Mouse (Mus musculus): ENCODE data around the gene 4933407L21Rik. TPM values are rescaled to one million over a fixed set of nuclear protein-coding genes. Genes with fewer than 3 reads are reported as not detected.

4933407L21Rik gene
- polyA plus RNA-seq, 1 experiment from 2014 or later, result 0.85 TPM

DNA sequence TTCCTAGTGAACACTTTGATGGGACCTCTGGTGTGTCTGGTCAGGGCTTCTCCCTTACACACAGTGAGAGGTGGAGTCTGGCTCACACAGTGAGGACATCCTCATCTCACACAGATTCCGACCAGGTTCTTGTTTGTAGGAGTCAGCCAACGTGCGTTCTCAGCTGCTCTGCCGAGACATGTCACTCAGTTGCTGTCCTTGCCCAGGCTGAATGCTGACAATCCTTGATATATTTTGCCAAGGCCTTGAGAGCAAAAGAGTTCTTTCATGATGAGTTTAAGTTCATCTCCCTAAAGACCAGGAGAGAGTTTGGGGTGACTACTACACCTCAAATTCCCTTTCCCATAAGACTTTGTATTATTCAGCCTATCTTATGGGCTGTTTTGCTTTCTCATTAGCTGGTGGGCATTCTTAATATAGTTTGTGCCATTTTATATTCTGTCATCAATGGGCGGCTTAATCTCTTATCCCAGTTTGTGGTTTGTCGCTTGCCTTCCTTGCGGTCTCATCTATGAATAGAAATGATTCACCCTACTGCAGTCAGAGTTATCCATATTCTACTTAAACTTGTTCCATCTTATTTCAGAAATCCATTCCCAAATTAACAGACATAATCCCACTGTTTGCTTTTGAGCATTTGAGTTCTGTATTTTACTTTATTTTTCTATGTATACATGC, 15.1 kb upstream of the 4933407L21Rik start:
- Histone ChIP-seq H3K27ac (ENCODE audit: low read depth, low read length) (no peak overlapping the region), H3K9ac (ENCODE audit: low read depth, low read length) (no peak overlapping the region), H3K27me3 (ENCODE audit: control insufficient read depth, insufficient read depth, low read length) (no peaks in the 10 kb centered on the region), H3K4me3 (ENCODE audit: low read length) (no peak overlapping the region), H3K4me1 (ENCODE audit: control insufficient read depth, insufficient read depth, low read length) (no peaks in the 10 kb centered on the region), H3K9me3 (ENCODE audit: control insufficient read depth, low read length) (no peaks in the 10 kb centered on the region), H3K4me2 (replicated peaks; ENCODE audit: low read depth, low read length) (no peak overlapping the region), H3K36me3 (ENCODE audit: control insufficient read depth, insufficient read depth, low read length) (peaks cover 8% of the 10 kb centered on the region)
- no peak for ATAC-seq (ENCODE audit: low FRiP score, low TSS enrichment)
- 89% methylated on average over 7 of the region's 7 CpGs for WGBS

DNA sequence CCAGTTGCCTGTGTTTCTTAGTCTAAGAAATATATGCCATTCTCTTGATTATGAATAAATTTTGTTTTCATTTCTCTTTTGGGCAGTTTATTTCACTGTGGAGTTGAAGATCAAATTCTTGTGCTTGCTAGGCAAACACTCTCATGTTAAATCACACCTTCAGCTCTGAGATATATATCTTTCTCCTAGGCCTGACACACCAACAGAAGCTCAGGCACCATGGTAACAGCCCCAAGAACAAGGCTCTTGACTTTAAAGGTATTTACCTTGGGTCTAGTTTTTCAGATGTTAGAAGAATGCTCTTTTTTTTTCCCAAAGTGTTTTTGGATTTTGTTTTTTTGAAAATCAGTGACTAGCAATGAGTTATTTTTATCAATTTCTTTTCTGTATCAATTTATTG, 12.4 kb upstream of the 4933407L21Rik start:
- Histone ChIP-seq H3K27me3 (ENCODE audit: control insufficient read depth, insufficient read depth, low read length) (no peaks in the 10 kb centered on the region), H3K4me2 (replicated peaks; ENCODE audit: low read depth, low read length) (no peak overlapping the region), H3K36me3 (ENCODE audit: control insufficient read depth, insufficient read depth, low read length) (no peaks in the 10 kb centered on the region; the same call in 1 of the 2 replicates), H3K9ac (ENCODE audit: low read depth, low read length) (no peak overlapping the region), H3K4me3 (ENCODE audit: low read length) (no peak overlapping the region), H3K4me1 (ENCODE audit: control insufficient read depth, insufficient read depth, low read length) (no peaks in the 10 kb centered on the region), H3K27ac (ENCODE audit: low read depth, low read length) (no peak overlapping the region), H3K9me3 (ENCODE audit: control insufficient read depth, low read length) (no peaks in the 10 kb centered on the region)
- no peak for ATAC-seq (ENCODE audit: low FRiP score, low TSS enrichment)

DNA sequence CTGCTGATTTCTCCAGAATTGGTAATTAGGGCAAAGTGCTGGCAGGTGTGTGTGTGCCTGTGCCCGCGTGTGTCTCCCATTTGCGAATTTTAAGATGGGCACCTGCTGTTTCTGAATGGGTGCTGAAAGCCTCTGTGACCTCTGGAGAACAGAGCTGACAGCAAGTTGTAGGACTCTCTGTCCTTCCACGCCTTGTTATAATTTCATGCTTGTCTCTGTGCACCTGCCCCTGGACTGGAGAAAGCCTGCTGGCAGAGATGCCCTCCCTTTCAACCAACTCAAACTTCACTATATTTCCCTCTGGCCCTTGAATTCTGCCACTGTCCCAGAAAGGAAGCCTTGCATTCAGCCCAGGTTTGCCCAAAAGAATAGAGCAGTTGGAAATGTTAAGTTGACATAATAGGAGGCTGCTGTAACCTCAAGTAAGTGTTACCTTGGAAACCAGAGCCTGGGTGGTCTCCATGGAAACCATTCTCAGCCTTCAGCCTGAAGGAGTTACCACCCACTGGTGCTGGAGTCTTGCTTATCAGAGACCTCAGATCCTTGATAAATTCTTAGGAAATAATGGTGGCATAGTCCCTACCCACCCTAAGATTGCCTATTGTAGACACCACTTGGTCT, 11.3 kb upstream of the 4933407L21Rik start:
- WGBS, result 66% methylated on average over 4 of the region's 4 CpGs
- Histone ChIP-seq H3K4me2 (replicated peaks; ENCODE audit: low read depth, low read length) (no peak overlapping the region), H3K9me3 (ENCODE audit: control insufficient read depth, low read length) (no peaks in the 10 kb centered on the region), H3K4me1 (ENCODE audit: control insufficient read depth, insufficient read depth, low read length) (no peaks in the 10 kb centered on the region), H3K27me3 (ENCODE audit: control insufficient read depth, insufficient read depth, low read length) (no peaks in the 10 kb centered on the region), H3K4me3 (ENCODE audit: low read length) (no peak overlapping the region), H3K27ac (ENCODE audit: low read depth, low read length) (no peak overlapping the region), H3K36me3 (ENCODE audit: control insufficient read depth, insufficient read depth, low read length) (no peaks in the 10 kb centered on the region), H3K9ac (ENCODE audit: low read depth, low read length) (no peak overlapping the region)
- no peak for ATAC-seq (ENCODE audit: low FRiP score, low TSS enrichment)

- peak; percentile 44; the same call in 1 of the 2 replicates for ATAC-seq (ENCODE audit: low FRiP score, low TSS enrichment)
- no peaks in the 10 kb centered on the region for H3K36me3 ChIP-seq (ENCODE audit: control insufficient read depth, insufficient read depth, low read length)
- no peaks in the 10 kb centered on the region for H3K9me3 ChIP-seq (ENCODE audit: control insufficient read depth, low read length)
- H3K4me2 ChIP-seq (replicated peaks; ENCODE audit: low read depth, low read length), result no peak overlapping the region
- 41% methylated on average over 7 of the region's 7 CpGs for WGBS
- H3K9ac ChIP-seq (ENCODE audit: low read depth, low read length), result no peak overlapping the region
- H3K27ac ChIP-seq (ENCODE audit: low read depth, low read length), result no peak overlapping the region
- no peaks in the 10 kb centered on the region for H3K27me3 ChIP-seq (ENCODE audit: control insufficient read depth, insufficient read depth, low read length)
- H3K4me3 ChIP-seq (ENCODE audit: low read length), result no peak overlapping the region
- H3K4me1 ChIP-seq (ENCODE audit: control insufficient read depth, insufficient read depth, low read length), result no peaks in the 10 kb centered on the region
These were observed 8.7 kb upstream of the 4933407L21Rik start for GRCm38 (mm10) chr1:85919621-85920020.

DNA sequence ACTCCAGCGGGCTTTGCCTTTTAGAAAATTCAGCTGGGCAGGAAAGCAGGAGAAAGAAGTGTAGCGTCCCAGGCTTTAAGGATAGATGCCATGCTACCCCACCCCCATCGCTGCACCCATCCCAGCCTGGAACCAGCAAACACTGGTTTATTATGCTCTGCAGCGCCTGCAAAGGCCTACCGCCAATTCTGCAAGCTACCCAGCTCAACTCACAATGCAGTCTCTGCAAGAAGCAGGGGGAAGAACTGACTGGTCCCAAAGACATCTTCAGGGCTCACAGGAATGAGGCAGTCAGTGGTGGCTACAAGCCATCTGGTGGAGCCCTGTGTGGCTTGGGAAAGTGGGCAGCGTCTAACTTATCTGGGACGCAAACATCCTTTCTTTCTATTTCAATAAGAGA, 6.6 kb upstream of the 4933407L21Rik start:
- Histone ChIP-seq H3K4me3 (ENCODE audit: low read length) (no peak overlapping the region), H3K4me1 (ENCODE audit: control insufficient read depth, insufficient read depth, low read length) (no peaks in the 10 kb centered on the region), H3K9me3 (ENCODE audit: control insufficient read depth, low read length) (no peaks in the 10 kb centered on the region), H3K9ac (ENCODE audit: low read depth, low read length) (no peak overlapping the region), H3K36me3 (ENCODE audit: control insufficient read depth, insufficient read depth, low read length) (no peaks in the 10 kb centered on the region), H3K27ac (ENCODE audit: low read depth, low read length) (no peak overlapping the region), H3K4me2 (replicated peaks; ENCODE audit: low read depth, low read length) (no peak overlapping the region), H3K27me3 (ENCODE audit: control insufficient read depth, insufficient read depth, low read length) (no peaks in the 10 kb centered on the region)
- 87% methylated on average over 7 of the region's 7 CpGs for WGBS
- ATAC-seq (ENCODE audit: low FRiP score, low TSS enrichment), result no peak

DNA sequence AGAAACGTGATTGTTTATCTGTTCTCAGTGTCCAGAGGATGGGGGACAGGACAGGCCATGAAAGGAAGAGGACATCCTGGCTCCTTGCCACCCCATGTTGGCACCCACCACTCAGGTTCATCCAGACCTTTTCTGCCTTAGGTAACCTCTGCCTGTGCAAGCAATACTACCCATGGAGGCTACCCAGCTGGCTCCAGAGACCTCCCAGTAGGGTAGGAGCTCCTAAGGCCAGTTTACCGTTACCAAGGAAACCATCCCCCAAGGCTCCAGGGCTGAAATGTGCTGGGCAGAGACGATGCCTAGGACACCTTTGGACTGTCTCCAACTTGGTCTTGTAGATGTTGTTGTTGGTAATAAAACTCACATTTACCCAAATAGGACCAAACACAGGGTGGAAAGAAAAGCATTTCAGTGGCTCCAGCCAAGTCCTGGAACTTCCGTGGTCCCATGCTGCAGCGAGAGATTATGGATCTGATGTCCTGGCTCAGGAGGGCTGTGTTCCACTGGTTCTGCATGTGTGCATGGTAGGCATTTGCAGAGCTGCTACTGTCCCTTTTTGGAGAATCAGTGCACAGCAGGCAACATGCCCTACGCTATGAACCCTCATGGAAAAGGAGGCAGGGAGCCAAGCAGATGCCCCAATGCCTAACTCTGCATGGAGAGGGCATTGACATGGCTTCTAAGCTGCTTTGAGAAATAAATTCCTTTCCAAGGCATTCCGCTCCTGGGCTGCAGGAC, 6.0 kb upstream of the 4933407L21Rik start:
- Histone ChIP-seq H3K27ac (ENCODE audit: low read depth, low read length) (no peak overlapping the region), H3K9me3 (ENCODE audit: control insufficient read depth, low read length) (no peaks in the 10 kb centered on the region), H3K36me3 (ENCODE audit: control insufficient read depth, insufficient read depth, low read length) (no peaks in the 10 kb centered on the region), H3K4me2 (replicated peaks; ENCODE audit: low read depth, low read length) (no peak overlapping the region), H3K9ac (ENCODE audit: low read depth, low read length) (no peak overlapping the region), H3K4me3 (ENCODE audit: low read length) (no peak overlapping the region), H3K27me3 (ENCODE audit: control insufficient read depth, insufficient read depth, low read length) (no peaks in the 10 kb centered on the region), H3K4me1 (ENCODE audit: control insufficient read depth, insufficient read depth, low read length) (no peaks in the 10 kb centered on the region)
- 77% methylated on average over 7 of the region's 7 CpGs for WGBS
- ATAC-seq (ENCODE audit: low FRiP score, low TSS enrichment), result no peak

GRCm38 (mm10) chr1:85922865-85923211, 5.4 kb upstream of the 4933407L21Rik start:
- no peak overlapping the region for H3K4me3 ChIP-seq (ENCODE audit: low read length)
- 59% methylated on average over 5 of the region's 5 CpGs for WGBS
- no peak for ATAC-seq (ENCODE audit: low FRiP score, low TSS enrichment)

GRCm38 (mm10) chr1:85925183-85925582, 3.1 kb upstream of the 4933407L21Rik start:
- WGBS, result 77% methylated on average over 5 of the region's 5 CpGs
- Histone ChIP-seq H3K4me3 (ENCODE audit: low read length) (no peak overlapping the region), H3K9me3 (ENCODE audit: control insufficient read depth, low read length) (no peaks in the 10 kb centered on the region), H3K36me3 (ENCODE audit: control insufficient read depth, insufficient read depth, low read length) (no peaks in the 10 kb centered on the region), H3K4me2 (replicated peaks; ENCODE audit: low read depth, low read length) (no peak overlapping the region), H3K9ac (ENCODE audit: low read depth, low read length) (no peak overlapping the region), H3K4me1 (ENCODE audit: control insufficient read depth, insufficient read depth, low read length) (peaks cover 10% of the 10 kb centered on the region; the same call in 1 of the 2 replicates), H3K27ac (ENCODE audit: low read depth, low read length) (no peak overlapping the region), H3K27me3 (ENCODE audit: control insufficient read depth, insufficient read depth, low read length) (no peaks in the 10 kb centered on the region)
- ATAC-seq (ENCODE audit: low FRiP score, low TSS enrichment), result no peak

More at GRCm38 (mm10) chr1:85922865-85923211, 5.4 kb upstream of the 4933407L21Rik start:
- no peaks in the 10 kb centered on the region for H3K4me1 ChIP-seq (ENCODE audit: control insufficient read depth, insufficient read depth, low read length)
- H3K27ac ChIP-seq (ENCODE audit: low read depth, low read length), result no peak overlapping the region
- no peaks in the 10 kb centered on the region for H3K36me3 ChIP-seq (ENCODE audit: control insufficient read depth, insufficient read depth, low read length)
- H3K9ac ChIP-seq (ENCODE audit: low read depth, low read length), result no peak overlapping the region
- no peaks in the 10 kb centered on the region for H3K27me3 ChIP-seq (ENCODE audit: control insufficient read depth, insufficient read depth, low read length)
- H3K4me2 ChIP-seq (replicated peaks; ENCODE audit: low read depth, low read length), result no peak overlapping the region
- H3K9me3 ChIP-seq (ENCODE audit: control insufficient read depth, low read length), result no peaks in the 10 kb centered on the region

DNA sequence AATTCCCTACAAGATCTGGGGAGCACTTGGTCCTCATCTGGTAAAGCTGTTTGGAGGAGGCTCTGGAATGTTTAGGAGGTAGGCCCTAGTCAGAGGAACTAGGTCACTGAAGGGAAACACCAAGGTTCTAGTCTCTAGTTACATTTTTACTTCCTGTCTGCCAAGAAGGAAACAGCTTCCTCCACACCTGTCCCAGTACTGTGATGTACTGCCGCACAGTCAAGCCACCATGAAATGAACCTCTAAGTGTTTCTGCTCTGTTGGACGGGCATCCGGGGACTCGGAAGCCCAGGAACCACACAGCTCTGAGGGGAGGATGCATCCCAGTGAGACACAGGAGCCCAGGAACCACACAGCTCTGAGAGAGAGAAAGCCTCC, 394 bp downstream of the 4933407L21Rik start:
- WGBS, result 23% methylated on average over 4 of the region's 4 CpGs
- no peak overlapping the region for H3K4me3 ChIP-seq (ENCODE audit: low read length)

More for the DNA sequence above, 394 bp downstream of the 4933407L21Rik start:
- ATAC-seq (ENCODE audit: low FRiP score, low TSS enrichment), result peak; percentile 13; the same call in 1 of the 2 replicates
- H3K9me3 ChIP-seq (ENCODE audit: control insufficient read depth, low read length), result no peaks in the 10 kb centered on the region
- peaks cover 22% of the 10 kb centered on the region; the same call in 1 of the 2 replicates for H3K4me1 ChIP-seq (ENCODE audit: control insufficient read depth, insufficient read depth, low read length)
- no peaks in the 10 kb centered on the region for H3K36me3 ChIP-seq (ENCODE audit: control insufficient read depth, insufficient read depth, low read length)
- no peak overlapping the region for H3K4me2 ChIP-seq (replicated peaks; ENCODE audit: low read depth, low read length)
- no peak overlapping the region for H3K9ac ChIP-seq (ENCODE audit: low read depth, low read length)
- H3K27ac ChIP-seq (ENCODE audit: low read depth, low read length), result peak overlapping the region; percentile 66; the same call in 1 of the 2 replicates
- no peaks in the 10 kb centered on the region for H3K27me3 ChIP-seq (ENCODE audit: control insufficient read depth, insufficient read depth, low read length)

All from kidney, embryonic 14.5 days (tissue).